ENCODE assay signal across 15 mouse cellular contexts in genomic region chr5:149379861-149380260, GRCm38 (mm10). TPM values are rescaled to one million over a fixed set of nuclear protein-coding genes. Genes with fewer than 3 reads are reported as not detected.
DNase-seq lines count a peak whose midpoint lies in the region; ATAC-seq and TF ChIP-seq lines count a peak whose summit lies in the region.
"Had no signal": no experiment of that assay in that cellular context is flagged by ENCODE, and none has a peak within 500 bp of the region (broad histone marks: within the 10 kb centered on the region; RNA-seq: fewer than 3 reads in every experiment).

No protein-coding gene starts in this region.

- no peak overlapping the region for H3K4me3 ChIP-seq in cortical plate, adult 2 months (ENCODE audit: insufficient read depth, low read length)
- no peak overlapping the region for H3K4me3 ChIP-seq in forebrain, embryonic 11.5 days (ENCODE audit: low read depth, low read length)
- H3K4me3 ChIP-seq in hindbrain, embryonic 14.5 days (replicated peaks; ENCODE audit: low read length), result no peak overlapping the region
- H3K4me3 ChIP-seq in midbrain, postnatal 0 days (ENCODE audit: low read depth, low read length), result no peak overlapping the region
- H3K4me3 ChIP-seq: embryonic facial prominence, embryonic 15.5 days had no signal

- H3K9me3 ChIP-seq in forebrain, embryonic 11.5 days (ENCODE audit: control insufficient read depth, low read length), result no peaks in the 10 kb centered on the region
- H3K9me3 ChIP-seq in hindbrain, embryonic 14.5 days (ENCODE audit: control insufficient read depth, low read length), result no peaks in the 10 kb centered on the region
- H3K9me3 ChIP-seq in midbrain, postnatal 0 days (ENCODE audit: low read length), result no peaks in the 10 kb centered on the region
- H3K9me3 ChIP-seq: embryonic facial prominence, embryonic 15.5 days had no signal

- no peaks in the 10 kb centered on the region for H3K36me3 ChIP-seq in forebrain, embryonic 11.5 days (ENCODE audit: control insufficient read depth, insufficient read depth, low read length)
- H3K36me3 ChIP-seq in hindbrain, embryonic 14.5 days (replicated peaks; ENCODE audit: control insufficient read depth, insufficient read depth), result no peaks in the 10 kb centered on the region
- H3K36me3 ChIP-seq in midbrain, postnatal 0 days (ENCODE audit: insufficient read depth, low read length), result no peaks in the 10 kb centered on the region
- H3K36me3 ChIP-seq: embryonic facial prominence, embryonic 15.5 days had no signal

- no peak for TF ChIP-seq POLR2A in cortical plate, adult 2 months (IDR thresholded peaks at IDR 0.05; ENCODE audit: extremely low read depth, insufficient read depth, low read length)

- no peak overlapping the region for H3K4me2 ChIP-seq in forebrain, embryonic 11.5 days (ENCODE audit: low read depth, low read length, severe bottlenecking)
- H3K4me2 ChIP-seq in hindbrain, embryonic 14.5 days (replicated peaks), result no peak overlapping the region; the same call in 1 of the 2 replicates
- no peak overlapping the region for H3K4me2 ChIP-seq in midbrain, postnatal 0 days (ENCODE audit: low read depth, low read length, poor library complexity, severe bottlenecking)
- H3K4me2 ChIP-seq: embryonic facial prominence, embryonic 15.5 days; heart, embryonic 11.5 days had no signal

- ATAC-seq in forebrain, embryonic 11.5 days (replicated peaks; ENCODE audit: low FRiP score), result peak; percentile 6
- 0 out of 2 replicates have a peak, but pooled peaks have one; percentile 18 for ATAC-seq in hindbrain, embryonic 14.5 days (ENCODE audit: low FRiP score)
- peak; percentile 21; the same call in 1 of the 2 replicates for ATAC-seq in midbrain, postnatal 0 days (ENCODE audit: low FRiP score)

- 80% methylated on average over 8 of the region's 8 CpGs for WGBS in forebrain, embryonic 11.5 days
- 51% methylated on average over 8 of the region's 8 CpGs for WGBS in hindbrain, embryonic 14.5 days
- WGBS in midbrain, postnatal 0 days, result 44% methylated on average over 8 of the region's 8 CpGs

- no peak for TF ChIP-seq CTCF in cortical plate, adult 2 months (IDR thresholded peaks at IDR 0.05; ENCODE audit: extremely low read depth, insufficient read depth, low read length)
- TF ChIP-seq CTCF in midbrain, postnatal 0 days (IDR thresholded peaks at IDR 0.05), result no peak

- no peak overlapping the region; the same call in 1 of the 2 replicates for H3K9ac ChIP-seq in forebrain, embryonic 11.5 days (ENCODE audit: low read length)
- 0 out of 2 replicates have a peak overlapping the region, but pooled peaks have one; percentile 18 for H3K9ac ChIP-seq in hindbrain, embryonic 14.5 days
- H3K9ac ChIP-seq in midbrain, postnatal 0 days (replicated peaks; ENCODE audit: low read length, poor library complexity, severe bottlenecking), result no peak overlapping the region
- H3K9ac ChIP-seq: embryonic facial prominence, embryonic 15.5 days had no signal

- H3K27ac ChIP-seq in cortical plate, adult 2 months (ENCODE audit: insufficient read depth, low read length), result 0 out of 2 replicates have a peak overlapping the region, but pooled peaks have one; percentile 53
- peak overlapping the region; percentile 75 for H3K27ac ChIP-seq in forebrain, embryonic 11.5 days (ENCODE audit: low read depth, low read length)
- H3K27ac ChIP-seq in hindbrain, embryonic 14.5 days, result peak overlapping the region; percentile 67
- H3K27ac ChIP-seq in midbrain, postnatal 0 days (ENCODE audit: low read depth, low read length), result peak overlapping the region; percentile 83
- H3K27ac ChIP-seq: kidney, postnatal 0 days had no signal

- DNase-seq in forebrain, embryonic 11.5 days (ENCODE audit: low spot score), result no peak
- no peak for DNase-seq in hindbrain, embryonic 14.5 days (ENCODE audit: low spot score)
- no peak for DNase-seq in midbrain, postnatal 0 days (ENCODE audit: low spot score)
- no peak for DNase-seq in spleen, adult 18-20 months
- no peak for DNase-seq in thymus, postnatal 10 days (ENCODE audit: low spot score in 2 of 2)
- no peak for DNase-seq in cerebellum, adult 8-10 months
- DNase-seq: cerebellum, postnatal 14 days; liver; thymus, postnatal 36 days had no signal

- no peaks in the 10 kb centered on the region for H3K27me3 ChIP-seq in forebrain, embryonic 11.5 days (ENCODE audit: control insufficient read depth, insufficient read depth, low read length)
- no peaks in the 10 kb centered on the region for H3K27me3 ChIP-seq in hindbrain, embryonic 14.5 days (ENCODE audit: control insufficient read depth, insufficient read depth, low read length)
- H3K27me3 ChIP-seq in midbrain, postnatal 0 days (ENCODE audit: insufficient read depth, low read length), result no peaks in the 10 kb centered on the region
- H3K27me3 ChIP-seq: embryonic facial prominence, embryonic 15.5 days had no signal

- peaks cover 10% of the 10 kb centered on the region for H3K4me1 ChIP-seq in cortical plate, adult 2 months (ENCODE audit: control insufficient read depth, insufficient read depth, low read length)
- peaks cover 33% of the 10 kb centered on the region for H3K4me1 ChIP-seq in forebrain, embryonic 11.5 days (replicated peaks; ENCODE audit: control insufficient read depth, insufficient read depth, low read length)
- H3K4me1 ChIP-seq in hindbrain, embryonic 14.5 days (replicated peaks; ENCODE audit: control insufficient read depth, insufficient read depth, low read length), result peaks cover 37% of the 10 kb centered on the region
- peaks cover 24% of the 10 kb centered on the region for H3K4me1 ChIP-seq in midbrain, postnatal 0 days (ENCODE audit: insufficient read depth, low read length)

RNA-seq across cellular contexts. Expression of gene Medag, which starts 31.7 kb away (rescaled TPM):
- 10.0 and 10.5 TPM in 2 replicates for polyA plus RNA-seq in cortical plate, adult 2 months (2012; rRNA removed)
- polyA plus RNA-seq in forebrain, embryonic 11.5 days (2014; fragmentation: Nextera tagmentation; extraction: Ambion mirVana), result 1.0 and 1.4 TPM in 2 replicates
- polyA plus RNA-seq in hindbrain, embryonic 14.5 days (2014; fragmentation: Nextera tagmentation; extraction: Ambion mirVana), result 2.5 and 4.0 TPM in 2 replicates
- 2.6 and 3.4 TPM in 2 replicates for total RNA-seq in midbrain, postnatal 0 days (2014; rRNA removed)
- polyA plus RNA-seq in midbrain, postnatal 0 days (2015; fragmentation: Nextera tagmentation; extraction: Ambion mirVana), result 1.3 and 2.1 TPM in 2 replicates
- total RNA-seq: megakaryocyte-erythroid progenitor cell, adult 5-6 weeks had no signal

RNA-seq across cellular contexts. Expression of gene Tex26, which starts 59.6 kb away (rescaled TPM):
- polyA plus RNA-seq in cortical plate, adult 2 months (2012; rRNA removed), result 0.29 and 1.3 TPM in 2 replicates
- 1.6 and 1.7 TPM in 2 replicates for polyA plus RNA-seq in forebrain, embryonic 11.5 days (2014; fragmentation: Nextera tagmentation; extraction: Ambion mirVana)
- polyA plus RNA-seq in hindbrain, embryonic 14.5 days (2014; fragmentation: Nextera tagmentation; extraction: Ambion mirVana), result 1.1 and 1.2 TPM in 2 replicates
- 0.76 and 1.9 TPM in 2 replicates for total RNA-seq in midbrain, postnatal 0 days (2014; rRNA removed)
- 1.3 and 1.4 TPM in 2 replicates for polyA plus RNA-seq in midbrain, postnatal 0 days (2015; fragmentation: Nextera tagmentation; extraction: Ambion mirVana)
- total RNA-seq: layer of hippocampus, postnatal 25 days; megakaryocyte-erythroid progenitor cell, adult 5-6 weeks had no signal
